Mouse (Mus musculus) hematopoietic stem cell, adult 5-6 weeks (primary cell): Measurements from ENCODE around the gene Zbtb38. TPM values are rescaled to one million over a fixed set of nuclear protein-coding genes. Genes with fewer than 3 reads are reported as not detected.

ENCODE experiments used
- ATAC-seq, 2 experiments: fragments of 125-278 bp in 1 of 2; replicated peaks in 1 of 2; 2 replicates each; pipeline ENCODE4 v1.8.0; 2016 to 2017; ENCODE audit warnings: inconsistent platforms in 2 of 2, mild to moderate bottlenecking in 2 of 2, moderate number of reproducible peaks in 2 of 2, low read depth in 1 of 2, moderate TSS enrichment in 1 of 2; ENCODE audit not compliant: low FRiP score in 2 of 2, poor library complexity in 2 of 2, severe bottlenecking in 2 of 2, insufficient read depth in 1 of 2, low TSS enrichment in 1 of 2
- total RNA-seq: library from RNA; stranded (forward); fragments of 172-1452, 232-1000 nt; gene quantifications from 2 replicates; pipeline ENCODE4 v1.2.3, GENCODE M21; 2017

Zbtb38 gene
- total RNA-seq, 1 experiment from 2014 or later: 50.5 TPM

- ATAC-seq: no peak
Observed at GRCm38 (mm10) chr9:96675763-96676640, 76.6 kb downstream of the Zbtb38 start.

GRCm38 (mm10) chr9:96675071-96675762 lies 77.4 kb downstream of the Zbtb38 start:
- peak; percentile 99 for ATAC-seq

GRCm38 (mm10) chr9:96674301-96674700 lies 78.3 kb downstream of the Zbtb38 start:
- no peak for ATAC-seq

GRCm38 (mm10) chr9:96672466-96672865 lies 80.2 kb downstream of the Zbtb38 start:
- no peak for ATAC-seq

GRCm38 (mm10) chr9:96671249-96671648 lies 81.4 kb downstream of the Zbtb38 start:
- no peak for ATAC-seq

GRCm38 (mm10) chr9:96669877-96670276 lies 82.8 kb downstream of the Zbtb38 start:
- peak; percentile 99 to 100 for ATAC-seq

- ATAC-seq: peak; percentile 28 to 54; a peak in 1 of 4 replicates
Observed at GRCm38 (mm10) chr9:96668628-96669027, 84.0 kb downstream of the Zbtb38 start.

GRCm38 (mm10) chr9:96660510-96661244 lies 92.0 kb downstream of the Zbtb38 start:
- ATAC-seq: no peak

- no peak for ATAC-seq
Observed at GRCm38 (mm10) chr9:96659801-96660200, 92.8 kb downstream of the Zbtb38 start.

- ATAC-seq: no peak
Observed at GRCm38 (mm10) chr9:96653538-96653937, 99.1 kb downstream of the Zbtb38 start.

- ATAC-seq: no peak
Observed at GRCm38 (mm10) chr9:96652763-96653162, 99.9 kb downstream of the Zbtb38 start.

GRCm38 (mm10) chr9:96650807-96651206 lies 101.8 kb downstream of the Zbtb38 start:
- ATAC-seq: peak; percentile 57 to 69

GRCm38 (mm10) chr9:96649924-96650323 lies 102.7 kb downstream of the Zbtb38 start:
- peak; percentile 55 to 78 for ATAC-seq

GRCm38 (mm10) chr9:96649362-96649761 lies 103.3 kb downstream of the Zbtb38 start:
- no peak for ATAC-seq

- ATAC-seq: no peak
Observed at GRCm38 (mm10) chr9:96646668-96647295, 105.8 kb downstream of the Zbtb38 start.

GRCm38 (mm10) chr9:96644840-96645239 lies 107.8 kb downstream of the Zbtb38 start:
- peak in 1 of 2 experiments; percentile 43; a peak in 1 of 4 replicates for ATAC-seq

- ATAC-seq: peak; percentile 35 to 52; a peak in 2 of 4 replicates
Observed at GRCm38 (mm10) chr9:96644002-96644401, 108.6 kb downstream of the Zbtb38 start.
